Mouse (Mus musculus) spleen, adult 12 weeks (tissue): ENCODE data around the gene Mrpl55.
A peak's percentile ranks its signal among the peaks of the same experiment; 100 is the strongest.
"Not testable (repeated sequence)": the region's sequence is repeated elsewhere in the genome, so short reads cannot be mapped to it uniquely, and the experiment has no call there.

Experiments used
- DNase-seq: peaks from one replicate; pipeline ENCODE4 v3.0.0; 2022; ENCODE audit warnings: low spot score

Mrpl55 gene

GRCm38 (mm10) chr11:59191231-59192058 lies 10.8 kb upstream of the Mrpl55 start:
- DNase-seq: peak; percentile 76

DNA sequence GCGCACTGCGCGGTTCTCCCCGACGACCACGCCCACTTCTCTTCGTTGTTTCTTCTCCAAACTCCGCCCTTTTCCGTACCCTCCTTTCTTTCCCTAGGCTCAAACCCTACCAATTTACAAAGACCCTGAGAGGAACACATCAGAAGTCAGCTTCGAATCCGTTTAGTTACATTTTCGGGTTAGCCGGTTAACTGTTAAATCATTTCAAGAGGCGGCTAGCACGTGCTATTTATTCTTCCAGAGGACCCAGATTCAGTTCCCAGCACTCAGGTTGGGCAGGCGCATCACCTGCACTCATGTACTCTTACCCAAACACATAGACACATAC lies 10.3 kb upstream of the Mrpl55 start, which contains the start of gene Guk1:
Guk1 (minus strand) TSS at position 154 of the 328 bp plus-strand sequence.
- no peak for DNase-seq

DNA sequence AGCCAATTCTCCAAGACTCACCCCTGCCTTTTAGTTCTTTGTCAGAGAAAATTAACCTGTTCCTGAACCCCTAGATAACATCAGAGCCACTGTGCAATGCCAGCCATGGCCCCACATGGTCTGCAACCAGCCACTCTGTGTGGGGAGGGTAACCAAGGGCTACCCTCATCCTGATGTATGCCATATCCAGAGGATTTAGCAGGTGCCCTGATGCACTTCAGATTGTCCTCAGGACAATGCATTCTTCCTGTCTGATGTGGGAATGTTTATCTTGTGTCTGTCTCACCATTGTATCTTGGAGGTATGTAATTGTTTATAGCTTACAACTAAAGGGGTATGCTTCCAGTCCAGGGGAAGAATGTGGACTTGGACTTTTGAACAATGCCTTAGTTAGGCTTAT lies 6.1 kb upstream of the Mrpl55 start:
- no peak for DNase-seq

GRCm38 (mm10) chr11:59201216-59202002 lies 877 bp upstream of the Mrpl55 start:
- no peak for DNase-seq

DNA sequence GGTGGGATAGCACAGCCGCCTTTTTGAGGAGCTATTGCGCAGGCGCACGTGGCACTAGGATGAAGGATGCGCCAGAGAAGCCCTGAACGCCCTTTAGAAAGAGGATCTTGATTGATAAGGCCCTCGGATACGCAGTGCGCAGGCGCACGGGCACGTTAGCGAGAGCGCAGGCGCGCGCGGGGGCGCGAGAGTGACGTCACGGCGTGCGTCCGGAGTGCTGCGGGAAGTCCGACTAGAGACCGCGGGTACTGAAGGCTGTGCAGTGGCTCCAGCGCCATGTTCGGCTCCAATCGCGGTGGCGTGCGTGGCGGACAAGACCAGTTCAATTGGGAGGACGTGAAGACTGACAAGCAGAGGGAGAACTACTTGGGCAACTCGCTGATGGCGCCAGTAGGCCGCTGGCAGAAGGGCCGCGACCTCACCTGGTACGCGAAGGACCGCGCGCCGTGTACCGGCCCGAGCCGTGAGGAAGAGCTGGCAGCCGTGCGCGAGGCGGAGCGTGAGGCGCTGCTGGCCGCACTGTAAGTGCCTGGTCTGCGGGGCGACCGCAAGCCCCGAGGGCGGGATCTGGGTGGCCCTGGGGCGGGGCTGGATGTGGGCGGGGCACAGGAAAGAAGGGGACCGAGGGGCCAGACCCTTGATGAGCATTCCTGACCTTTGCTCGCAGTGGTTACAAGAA lies 6.0 kb downstream of the Mrpl55 start, which contains the start of gene 2310033P09Rik:
2310033P09Rik (plus strand) TSS at position 169 of the 679 bp plus-strand sequence.
- DNase-seq: peak; percentile 80

GRCm38 (mm10) chr11:59209003-59209441 lies 6.7 kb downstream of the Mrpl55 start:
- peak; percentile 66 for DNase-seq

DNA sequence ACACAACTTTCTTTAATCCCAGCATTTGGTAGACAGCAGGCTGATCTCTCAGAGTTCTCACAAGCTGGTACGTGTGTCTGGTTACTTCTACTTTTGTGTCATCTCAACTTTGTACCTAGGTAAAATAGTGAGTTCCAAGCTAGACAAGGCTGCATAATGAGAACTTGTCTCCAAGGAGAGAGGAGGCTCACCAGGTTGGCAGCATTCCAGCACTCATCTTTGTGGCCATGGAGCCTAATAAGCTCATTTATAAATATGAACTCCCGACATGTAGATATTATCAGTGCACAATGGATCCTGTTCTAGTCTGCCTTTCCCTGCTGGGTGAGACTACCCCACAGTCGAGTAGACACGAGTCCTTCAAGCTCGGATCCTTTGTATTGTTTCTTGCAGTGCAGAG lies 7.3 kb downstream of the Mrpl55 start:
- no peak for DNase-seq

DNA sequence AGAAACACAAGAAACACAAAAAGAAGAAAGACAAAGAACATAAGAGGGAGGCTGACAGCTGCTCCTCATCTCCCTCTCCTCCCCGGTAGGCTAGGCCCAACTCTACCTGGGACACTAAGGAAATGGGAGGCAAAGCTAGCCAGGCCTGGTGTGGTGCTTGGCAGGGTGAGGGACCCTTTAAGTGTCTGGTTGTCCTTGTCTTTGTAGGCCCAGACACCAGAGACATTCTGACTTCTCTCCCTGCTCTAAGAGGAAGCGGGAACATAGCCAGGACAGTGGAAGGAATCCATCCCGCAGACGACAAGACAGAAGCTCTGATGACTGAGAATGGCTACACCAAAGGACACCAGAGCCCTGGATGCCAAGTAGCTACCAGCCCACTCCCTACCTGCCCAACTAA lies 7.7 kb downstream of the Mrpl55 start:
- no peak for DNase-seq

- not testable (repeated sequence) for DNase-seq
These were observed 9.3 kb downstream of the Mrpl55 start for GRCm38 (mm10) chr11:59211561-59211960.

DNA sequence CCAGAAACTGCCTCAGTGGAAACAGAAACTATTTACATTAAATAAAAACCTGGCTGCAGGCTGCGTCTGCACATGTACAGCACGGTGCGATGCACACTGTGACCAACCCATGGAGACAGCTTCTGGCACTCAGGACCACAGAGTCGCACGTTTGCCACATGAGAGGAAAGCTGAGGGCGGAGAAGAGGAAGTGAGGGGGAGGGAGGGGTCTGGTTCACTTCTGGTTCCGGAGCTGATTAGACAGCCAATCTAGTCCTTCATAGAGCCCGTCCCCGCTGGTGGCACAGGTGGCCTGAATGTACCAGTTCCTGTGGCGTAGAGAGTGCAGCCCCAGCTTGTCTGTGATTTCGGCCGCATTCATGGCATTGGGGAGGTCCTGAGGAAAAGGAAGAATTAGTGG lies 10.0 kb downstream of the Mrpl55 start:
- not testable (repeated sequence) for DNase-seq

- no peak for DNase-seq
These were observed 10.7 kb downstream of the Mrpl55 start for GRCm38 (mm10) chr11:59212892-59213494.

DNA sequence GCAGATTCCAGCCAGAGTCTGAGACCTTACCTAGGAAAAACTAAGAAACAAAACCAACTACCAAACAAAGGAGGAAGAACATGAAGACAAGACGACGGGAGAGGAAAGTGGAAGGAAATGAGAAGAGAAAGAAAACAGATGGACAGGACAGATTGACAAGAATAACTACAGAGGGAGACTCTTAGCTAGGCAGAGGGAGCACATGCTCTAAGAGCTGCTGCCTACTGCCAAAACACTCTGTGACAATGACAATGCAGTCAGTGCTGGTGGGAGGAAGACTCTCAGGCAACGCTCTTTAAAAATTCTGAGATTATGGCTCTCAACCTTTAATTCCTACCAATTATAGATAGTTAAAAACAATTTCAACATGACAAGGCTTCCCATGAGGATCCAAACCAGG lies 14.7 kb downstream of the Mrpl55 start:
- no peak for DNase-seq

GRCm38 (mm10) chr11:59218389-59218998 lies 16.2 kb downstream of the Mrpl55 start:
- no peak for DNase-seq

GRCm38 (mm10) chr11:59219064-59219463 lies 16.8 kb downstream of the Mrpl55 start:
- peak; percentile 22 for DNase-seq

DNA sequence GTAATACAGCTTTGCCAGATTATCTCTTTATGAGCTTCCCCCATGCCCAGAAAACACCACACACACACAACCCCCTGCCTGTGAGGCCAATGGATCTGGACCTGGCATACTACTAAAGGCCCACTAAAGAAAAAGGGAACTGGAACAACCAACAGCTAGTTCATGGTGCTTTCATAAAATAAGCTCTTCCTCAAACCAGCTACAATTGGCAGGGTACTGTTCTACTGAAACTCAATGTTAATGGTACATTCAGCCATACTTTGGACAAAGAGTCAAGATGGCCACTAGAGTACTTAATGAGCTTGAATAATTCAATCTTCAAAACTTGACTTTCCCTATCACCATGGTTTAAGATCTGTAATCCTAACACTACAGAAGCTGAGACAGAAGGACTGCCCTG lies 19.3 kb downstream of the Mrpl55 start:
- DNase-seq: no peak

DNA sequence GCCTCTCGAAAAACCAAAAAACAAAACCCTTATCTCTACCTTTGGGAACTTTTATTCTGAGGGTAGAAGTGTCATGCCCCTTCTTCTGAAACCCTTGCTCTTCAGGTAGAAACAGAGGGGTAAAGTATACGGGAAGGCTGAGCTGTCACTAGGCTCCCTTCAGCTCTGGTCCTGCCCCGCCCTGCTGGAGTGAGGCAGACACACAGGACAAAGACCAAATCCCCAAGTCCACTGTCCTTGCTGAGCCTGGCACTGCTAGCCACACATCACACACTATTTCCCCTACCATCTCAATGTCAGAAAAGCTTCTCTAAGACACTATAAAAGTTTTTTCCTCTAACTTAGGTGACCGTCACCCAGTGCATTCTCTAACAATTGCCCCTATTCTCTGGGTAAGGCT lies 20.0 kb downstream of the Mrpl55 start:
- DNase-seq: no peak

GRCm38 (mm10) chr11:59224025-59224424 lies 21.7 kb downstream of the Mrpl55 start:
- no peak for DNase-seq

GRCm38 (mm10) chr11:59224470-59224869 lies 22.2 kb downstream of the Mrpl55 start:
- DNase-seq: no peak

DNA sequence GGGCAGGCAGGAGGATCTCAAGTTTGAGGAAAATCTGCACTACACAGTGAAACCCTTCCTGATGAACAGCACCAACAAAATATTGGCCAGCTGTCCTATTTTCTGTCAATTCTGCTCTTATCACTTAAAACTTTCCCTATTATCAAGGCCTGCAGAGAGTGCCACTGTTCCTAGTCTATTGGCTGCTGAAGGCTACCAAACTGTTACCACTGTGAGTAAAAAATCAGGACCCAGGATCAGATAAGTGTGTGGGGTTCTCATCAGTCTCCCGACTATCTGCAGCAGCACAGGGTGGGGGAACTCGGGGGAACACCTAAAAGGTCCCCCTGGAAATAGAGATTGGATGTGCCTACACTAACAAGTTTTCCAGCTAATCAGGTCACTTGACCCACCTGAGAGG lies 22.9 kb downstream of the Mrpl55 start:
- no peak for DNase-seq

- DNase-seq: no peak
These were observed 24.0 kb downstream of the Mrpl55 start for GRCm38 (mm10) chr11:59226251-59226650.

GRCm38 (mm10) chr11:59226787-59227603 lies 24.7 kb downstream of the Mrpl55 start:
- DNase-seq: peak; percentile 13
